Mouse (Mus musculus) lung, embryonic 16.5 days (tissue): ENCODE data around the gene Dio2. TPM values are rescaled to one million over a fixed set of nuclear protein-coding genes. Genes with fewer than 3 reads are reported as not detected.

Source experiments
- ATAC-seq: fragments of 200-750 bp; cut with Nextera tagmentation; 2 replicates; pipeline ENCODE4 v1.8.0; 2017; ENCODE audit warnings: low read depth, mild to moderate bottlenecking, moderate library complexity
- H3K27ac ChIP-seq: fragments of 300-500 bp; sonication (generic); 2 replicates; pipeline ENCODE4 v1.5.1; 2014; ENCODE audit warnings: mild to moderate bottlenecking, control low read depth, low read length
- H3K27me3 ChIP-seq: fragments of 300-500 bp; sonication (generic); 2 replicates; pipeline ENCODE4 v1.6.1; 2014; ENCODE audit warnings: low read depth, low read length, mixed read lengths; ENCODE audit not compliant: control insufficient read depth, insufficient read depth
- H3K36me3 ChIP-seq: fragments of 300-500 bp; sonication (generic); 2 replicates; pipeline ENCODE4 v1.6.1; 2014; ENCODE audit warnings: low read length; ENCODE audit not compliant: control insufficient read depth, insufficient read depth
- H3K4me1 ChIP-seq: fragments of 300-500 bp; sonication (generic); replicated peaks from 2 replicates; pipeline ENCODE4 v1.6.1; 2014; ENCODE audit warnings: low read length, mixed read lengths; ENCODE audit not compliant: control insufficient read depth, insufficient read depth
- H3K4me2 ChIP-seq: fragments of 300-500 bp; sonication (generic); 2 replicates; pipeline ENCODE4 v1.6.1; 2014; ENCODE audit warnings: low read depth, low read length, control low read depth
- H3K4me3 ChIP-seq: fragments of 300-500 bp; sonication (generic); 2 replicates; pipeline ENCODE4 v1.5.1; 2014; ENCODE audit warnings: mild to moderate bottlenecking, low read length, control low read depth
- H3K9ac ChIP-seq: fragments of 300-500 bp; sonication (generic); 2 replicates; pipeline ENCODE4 v1.6.1; 2014; ENCODE audit warnings: low read length, control low read depth
- H3K9me3 ChIP-seq: fragments of 300-500 bp; sonication (generic); 2 replicates; pipeline ENCODE4 v1.6.1; 2016; ENCODE audit warnings: low read length; ENCODE audit not compliant: control insufficient read depth
- WGBS: fragments of 180-500 bp; shearing (Covaris S2); extraction: QIAGEN DNeasy Blood & Tissue Kit; methylation state at CpG from one replicate; pipeline ENCODE4 v1.1.7; 2014; 5-methylcytosine and 5-hydroxymethylcytosine counted together
- polyA plus RNA-seq: library from polyadenylated mRNA; unstranded; fragments of >200 nt; fragmentation: Nextera tagmentation; extraction: Ambion mirVana; gene quantifications from 2 replicates; pipeline ENCODE4 v1.2.1, GENCODE M21; 2015

Gene Dio2
- polyA plus RNA-seq, 1 experiment from 2014 or later, result 0.58 TPM

- Histone ChIP-seq H3K4me1 (no peaks in the 10 kb centered on the region), H3K27ac (no peak overlapping the region), H3K36me3 (no peaks in the 10 kb centered on the region), H3K4me3 (no peak overlapping the region), H3K9ac (no peak overlapping the region), H3K27me3 (no peaks in the 10 kb centered on the region), H3K4me2 (no peak overlapping the region), H3K9me3 (no peaks in the 10 kb centered on the region)
- 43% methylated on average over 10 of the region's 10 CpGs for WGBS
- no peak for ATAC-seq
Observed at GRCm38 (mm10) chr12:90729648-90730047, 8.6 kb downstream of the Dio2 start.

GRCm38 (mm10) chr12:90725107-90725506 lies 13.1 kb downstream of the Dio2 start:
- no peak overlapping the region for H3K27ac ChIP-seq
- no peaks in the 10 kb centered on the region for H3K4me1 ChIP-seq
- no peak overlapping the region for H3K9ac ChIP-seq
- no peaks in the 10 kb centered on the region for H3K27me3 ChIP-seq
- H3K9me3 ChIP-seq, result no peaks in the 10 kb centered on the region
- no peaks in the 10 kb centered on the region for H3K36me3 ChIP-seq
- WGBS, result 43% methylated on average over 8 of the region's 8 CpGs
- ATAC-seq, result no peak
- no peak overlapping the region for H3K4me2 ChIP-seq
- H3K4me3 ChIP-seq, result no peak overlapping the region

- H3K9ac ChIP-seq, result no peak overlapping the region
- 74% methylated on average over 11 of the region's 11 CpGs for WGBS
- no peaks in the 10 kb centered on the region for H3K4me1 ChIP-seq
- no peaks in the 10 kb centered on the region for H3K36me3 ChIP-seq
- H3K4me2 ChIP-seq, result no peak overlapping the region
- no peaks in the 10 kb centered on the region for H3K9me3 ChIP-seq
- H3K27me3 ChIP-seq, result no peaks in the 10 kb centered on the region
- no peak overlapping the region for H3K27ac ChIP-seq
- no peak overlapping the region for H3K4me3 ChIP-seq
- no peak for ATAC-seq
Observed at GRCm38 (mm10) chr12:90724644-90725043, 13.6 kb downstream of the Dio2 start.

GRCm38 (mm10) chr12:90694135-90694534 lies 44.1 kb downstream of the Dio2 start:
- H3K9ac ChIP-seq, result no peak overlapping the region
- no peaks in the 10 kb centered on the region for H3K4me1 ChIP-seq
- ATAC-seq, result no peak
- H3K9me3 ChIP-seq, result no peaks in the 10 kb centered on the region
- H3K36me3 ChIP-seq, result no peaks in the 10 kb centered on the region
- no peak overlapping the region for H3K4me3 ChIP-seq
- H3K4me2 ChIP-seq, result no peak overlapping the region
- no peak overlapping the region for H3K27ac ChIP-seq
- H3K27me3 ChIP-seq, result no peaks in the 10 kb centered on the region
- WGBS, result 74% methylated on average over 2 of the region's 2 CpGs
